Mouse (Mus musculus) gastrocnemius, postnatal 4 days (tissue): Measurements from ENCODE around the gene Nudt1. TPM values are rescaled to one million over a fixed set of nuclear protein-coding genes. Genes with fewer than 3 reads are reported as not detected.
A peak's percentile ranks its signal among the peaks of the same experiment; 100 is the strongest.

Experiments used
- DNase-seq, 2 experiments: peaks; one replicate each; pipeline ENCODE4 v3.0.0; 2021 to 2022; ENCODE audit warnings: low spot score in 2 of 2, mixed read lengths in 2 of 2
- long read RNA-seq, 2 experiments: library from polyadenylated mRNA; stranded (forward); transcript quantifications; one replicate each; pipeline ENCODE4 v2.0.0; 2021
- total RNA-seq, 2 experiments: library from RNA; stranded (reverse); gene quantifications; 2 replicates each; pipeline ENCODE4 v1.2.3; 2021

Nudt1 gene
- 10 to 100 TPM in 1 of 2 experiments, 1 to 10 TPM in 1; 8.6 to 12.1 TPM for total RNA-seq
- long read RNA-seq, experiment 1, partial matches to known transcripts: 0 of 6 reads
- long read RNA-seq, experiment 1, other reads (novel, unspliced or antisense): 0 of 6 reads
- long read RNA-seq, experiment 2, partial matches to known transcripts: 1 of 6 reads
- long read RNA-seq, experiment 2, other reads (novel, unspliced or antisense): 2 of 6 reads

GRCm38 (mm10) chr5:140321042-140321755 lies at the start of gene Nudt1, which contains the start of gene Mad1l1:
Gene Nudt1 (plus strand): TSS chr5:140321656.
Gene Mad1l1 (minus strand): TSS chr5:140321552.
- peak; percentile 83 to 90 for DNase-seq

GRCm38 (mm10) chr5:140276779-140277178 lies 44.7 kb upstream of the Nudt1 start:
- no peak for DNase-seq

DNA sequence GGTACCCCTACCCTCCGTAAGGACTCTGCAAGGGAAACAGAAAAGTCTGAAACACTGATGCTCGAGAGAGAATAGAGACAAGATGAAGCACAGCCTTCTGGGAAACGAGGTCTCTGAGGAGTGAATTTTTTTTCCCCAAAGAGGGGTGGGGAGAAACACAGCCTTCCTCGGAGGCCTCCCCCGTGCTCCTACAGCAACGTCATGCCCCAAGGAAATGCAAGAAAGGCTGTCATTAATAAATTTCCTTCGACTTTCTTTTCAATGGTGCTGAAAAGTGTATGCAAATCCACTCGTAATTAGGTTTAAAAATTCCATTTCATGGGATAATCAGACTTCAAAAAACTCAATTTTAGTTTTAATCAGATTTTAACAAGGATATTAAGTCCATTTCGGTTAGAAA lies 41.3 kb upstream of the Nudt1 start:
- DNase-seq: no peak

DNA sequence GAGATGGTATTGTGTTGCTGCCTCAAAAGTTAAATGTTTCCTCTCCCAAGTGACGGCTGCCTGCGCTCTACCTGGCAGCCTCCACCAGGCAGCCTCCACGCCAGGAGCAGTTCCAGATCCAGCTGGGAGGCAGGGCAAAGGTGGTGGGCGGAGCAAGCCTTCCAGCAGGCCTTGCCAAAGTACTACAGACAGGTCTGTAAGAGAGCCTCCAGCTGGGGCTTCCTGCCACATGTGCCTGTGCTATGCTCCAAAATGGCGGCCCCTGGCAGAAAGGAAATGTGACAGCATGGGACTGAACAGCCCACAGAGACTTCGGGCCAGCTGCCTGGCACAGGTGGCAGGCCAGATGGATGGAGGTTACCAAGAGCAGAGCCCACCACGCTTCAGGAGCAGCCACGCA lies 39.1 kb upstream of the Nudt1 start:
- DNase-seq: peak in 1 of 2 experiments; percentile 21

GRCm38 (mm10) chr5:140282900-140283299 lies 38.6 kb upstream of the Nudt1 start:
- no peak for DNase-seq

DNA sequence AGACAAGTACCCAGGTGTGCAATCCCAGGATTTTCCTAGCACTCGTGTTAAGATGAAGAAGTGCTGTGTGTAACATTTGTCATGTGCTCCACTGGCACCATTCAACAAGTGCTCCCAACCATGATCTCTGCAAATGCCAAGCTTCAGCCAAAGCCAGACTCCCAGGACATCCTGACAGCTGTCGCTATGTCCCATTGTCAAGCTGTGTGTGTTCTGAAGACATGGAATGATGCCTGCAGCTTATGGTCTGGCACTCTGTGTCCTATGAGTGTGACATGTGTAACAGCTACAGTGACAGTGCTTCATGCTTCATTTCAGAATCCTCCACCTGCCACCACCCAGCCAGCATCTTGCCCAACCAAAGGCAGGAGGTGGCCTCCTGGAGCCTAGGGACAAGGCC lies 37.4 kb upstream of the Nudt1 start:
- DNase-seq: no peak

DNA sequence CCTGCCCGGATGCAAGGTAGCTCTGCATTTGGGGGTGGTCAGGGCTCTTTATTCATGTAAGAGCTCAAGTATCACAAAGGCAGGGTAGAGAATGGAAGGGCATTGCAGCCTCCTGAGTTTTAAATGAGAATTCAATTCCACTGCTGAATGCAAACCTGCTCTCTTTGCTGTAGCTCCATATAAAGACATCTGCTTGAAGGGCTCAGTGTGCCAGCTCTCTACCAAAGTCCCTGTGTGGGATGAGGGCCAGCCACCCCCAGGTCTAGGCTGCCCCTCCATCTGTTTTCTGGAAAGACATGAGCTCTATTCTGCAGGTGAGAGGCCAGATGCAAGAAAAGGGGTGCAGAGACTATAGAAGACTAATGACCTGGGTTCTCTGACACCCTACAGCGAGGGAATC lies 36.7 kb upstream of the Nudt1 start:
- DNase-seq: no peak

GRCm38 (mm10) chr5:140288287-140288686 lies 33.2 kb upstream of the Nudt1 start:
- DNase-seq: no peak

- no peak for DNase-seq
Measured at GRCm38 (mm10) chr5:140289161-140289560, 32.3 kb upstream of the Nudt1 start.

- DNase-seq: peak in 1 of 2 experiments; percentile 46
Measured at GRCm38 (mm10) chr5:140292152-140292551, 29.3 kb upstream of the Nudt1 start.

DNA sequence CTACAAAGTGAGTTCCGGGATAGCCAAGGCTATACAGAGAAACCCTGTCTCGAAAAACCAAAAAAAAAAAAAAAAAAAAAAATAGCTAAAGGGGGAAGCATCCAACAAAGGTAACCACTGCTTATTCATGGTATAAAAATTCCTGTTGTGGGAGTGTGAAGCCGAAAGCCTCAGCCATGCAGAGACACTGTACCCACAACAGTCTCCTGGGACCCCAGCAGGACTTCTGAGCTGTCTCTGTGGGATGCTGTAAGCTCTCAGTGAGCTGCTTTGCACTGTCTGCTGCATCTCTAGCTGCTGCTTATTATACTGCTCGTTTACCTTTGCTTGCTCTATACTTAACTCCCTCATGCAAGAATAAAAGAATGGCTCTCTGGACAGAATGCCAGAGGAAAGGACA lies 23.2 kb upstream of the Nudt1 start:
- DNase-seq: no peak

- no peak for DNase-seq
Measured at GRCm38 (mm10) chr5:140306016-140306415, 15.4 kb upstream of the Nudt1 start.

- no peak for DNase-seq
Measured at GRCm38 (mm10) chr5:140307602-140308001, 13.9 kb upstream of the Nudt1 start.

- no peak for DNase-seq
Measured at GRCm38 (mm10) chr5:140316716-140317115, 4.7 kb upstream of the Nudt1 start.

- DNase-seq: no peak
Measured at GRCm38 (mm10) chr5:140321756-140322575, 510 bp downstream of the Nudt1 start.

DNA sequence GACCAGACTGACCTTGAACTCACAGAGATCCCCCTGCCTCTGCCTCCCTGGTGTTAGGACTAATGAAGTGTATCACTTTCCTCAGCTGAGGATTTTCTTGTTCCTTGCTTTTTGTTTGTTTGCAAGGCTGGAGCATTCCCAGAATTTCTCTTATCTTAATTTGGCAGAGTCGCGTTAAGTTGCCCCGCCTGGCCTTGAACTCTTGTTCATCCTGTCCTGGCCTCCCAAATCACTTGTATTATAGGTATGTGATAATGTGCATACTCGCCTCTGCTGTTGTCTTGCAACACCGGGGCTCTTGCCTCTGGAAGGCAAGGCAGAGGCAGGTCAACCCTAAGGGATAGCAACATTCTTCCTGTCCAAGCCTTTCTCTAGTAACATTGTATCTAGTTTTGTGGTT lies 2.6 kb downstream of the Nudt1 start:
- DNase-seq: no peak

GRCm38 (mm10) chr5:140331615-140332512 lies 10.4 kb downstream of the Nudt1 start, which contains the start of gene Mrm2:
Gene Mrm2 (minus strand): TSS chr5:140331898.
- DNase-seq: peak; percentile 70 to 87

GRCm38 (mm10) chr5:140332519-140332918 lies 11.1 kb downstream of the Nudt1 start:
- no peak for DNase-seq

DNA sequence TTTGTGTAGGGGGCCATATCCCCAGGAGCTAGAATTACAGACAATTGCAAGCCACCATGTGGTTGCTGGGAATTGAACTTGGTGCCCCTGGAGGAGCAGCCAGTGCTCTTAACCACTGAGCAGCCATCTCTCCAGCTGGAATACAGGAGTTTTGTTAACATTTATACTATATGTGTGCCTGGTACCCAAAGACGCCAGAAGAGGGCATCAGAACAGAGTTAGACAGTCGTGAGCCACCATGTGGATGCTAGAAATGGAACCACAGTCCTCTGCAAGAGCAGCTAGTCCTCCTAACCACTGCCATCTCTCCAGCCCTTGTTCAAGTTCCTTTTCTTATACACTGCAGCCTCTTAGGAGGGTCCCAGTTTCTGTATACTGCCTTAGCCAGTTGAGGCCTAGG lies 12.2 kb downstream of the Nudt1 start:
- no peak for DNase-seq

GRCm38 (mm10) chr5:140336680-140337079 lies 15.2 kb downstream of the Nudt1 start:
- no peak for DNase-seq

- DNase-seq: no peak
Measured at GRCm38 (mm10) chr5:140338779-140339178, 17.3 kb downstream of the Nudt1 start.
